Mouse (Mus musculus) liver, embryonic 14.5 days (tissue): Measurements from ENCODE around the gene Rsph10b. TPM values are rescaled to one million over a fixed set of nuclear protein-coding genes. Genes with fewer than 3 reads are reported as not detected.

ENCODE experiments used
- ATAC-seq: fragments of 200-750 bp; cut with Nextera tagmentation; 2 replicates; pipeline ENCODE4 v1.8.0; 2017; ENCODE audit warnings: moderate number of reproducible peaks, mild to moderate bottlenecking, moderate library complexity; ENCODE audit not compliant: insufficient read depth
- DNase-seq, 3 experiments: peaks; one replicate each; pipeline ENCODE4 v3.0.0-alpha.2; 2012 to 2013; ENCODE audit warnings: low read depth in 3 of 3, low spot score in 3 of 3
- H3K27ac ChIP-seq: fragments of 300-500 bp; sonication (generic); 2 replicates; pipeline ENCODE4 v1.5.1; 2014; ENCODE audit warnings: moderate library complexity, mild to moderate bottlenecking, control low read depth, inconsistent platforms
- H3K27me3 ChIP-seq: fragments of 300-500 bp; sonication (generic); 2 replicates; pipeline ENCODE4 v1.6.1; 2014; ENCODE audit warnings: mild to moderate bottlenecking, low read length, moderate library complexity; ENCODE audit not compliant: control insufficient read depth, insufficient read depth
- H3K36me3 ChIP-seq: fragments of 300-500 bp; sonication (generic); replicated peaks from 2 replicates; pipeline ENCODE4 v1.6.1; 2014; ENCODE audit warnings: low read depth; ENCODE audit not compliant: control insufficient read depth, insufficient read depth
- H3K4me1 ChIP-seq, 2 experiments: fragments of 200-500 bp in 1 of 2; fragments of 300-500 bp in 1 of 2; sonication (generic) in 1 of 2; replicated peaks; 2 replicates each; pipeline ENCODE4 v1.6.1; 2012 to 2014; ENCODE audit warnings: antibody characterized with exemption in 1 of 2, inconsistent platforms in 1 of 2, low read length in 1 of 2; ENCODE audit not compliant: control insufficient read depth in 2 of 2, insufficient read depth in 2 of 2
- H3K4me2 ChIP-seq: fragments of 300-500 bp; sonication (generic); 2 replicates; pipeline ENCODE4 v1.6.1; 2014; ENCODE audit warnings: low read depth, mild to moderate bottlenecking, control low read depth, moderate library complexity
- H3K4me3 ChIP-seq, 2 experiments: fragments of 200-500 bp in 1 of 2; fragments of 300-500 bp in 1 of 2; sonication (generic) in 1 of 2; 2 replicates each; pipeline ENCODE4 v1.5.1; 2012 to 2014; ENCODE audit warnings: low read depth in 2 of 2, low read length in 2 of 2, mild to moderate bottlenecking in 2 of 2, control low read depth in 1 of 2, inconsistent platforms in 1 of 2, moderate library complexity in 1 of 2; ENCODE audit not compliant: insufficient read depth in 1 of 2
- H3K9ac ChIP-seq: fragments of 300-500 bp; sonication (generic); replicated peaks from 2 replicates; pipeline ENCODE4 v1.6.1; 2014; ENCODE audit warnings: mild to moderate bottlenecking, control low read depth, moderate library complexity
- H3K9me3 ChIP-seq: fragments of 300-500 bp; sonication (generic); 2 replicates; pipeline ENCODE4 v1.6.1; 2016; ENCODE audit warnings: low read length, mixed read lengths; ENCODE audit not compliant: control insufficient read depth
- CTCF ChIP-seq: IDR thresholded peaks from 2 replicates; pipeline ENCODE4 v1.5.1; 2016; ENCODE audit warnings: antibody characterized with exemption, low read depth, control low read depth
- EP300 ChIP-seq: IDR thresholded peaks from 2 replicates; pipeline ENCODE4 v1.6.1; 2016; ENCODE audit warnings: antibody characterized with exemption, low read depth
- WGBS: fragments of 180-500 bp; shearing (Covaris S2); extraction: QIAGEN DNeasy Blood & Tissue Kit; methylation state at CpG from one replicate; pipeline ENCODE4 v1.1.7; 2014; ENCODE audit not compliant: insufficient replicate concordance; 5-methylcytosine and 5-hydroxymethylcytosine counted together
- polyA plus RNA-seq, 2 experiments: library from polyadenylated mRNA; depleted of rRNA in 1 of 2; stranded (reverse) in 1 of 2; unstranded in 1 of 2; fragments of >200 nt; fragmentation: Nextera tagmentation in 1 of 2; extraction: Ambion mirVana in 1 of 2; gene quantifications; 2 replicates each; pipeline versions ENCODE4 v1.2.1 to v1.2.3; 2012 to 2014

Rsph10b gene
- polyA plus RNA-seq, 2 experiments: 0.44 to 0.66 TPM

DNA sequence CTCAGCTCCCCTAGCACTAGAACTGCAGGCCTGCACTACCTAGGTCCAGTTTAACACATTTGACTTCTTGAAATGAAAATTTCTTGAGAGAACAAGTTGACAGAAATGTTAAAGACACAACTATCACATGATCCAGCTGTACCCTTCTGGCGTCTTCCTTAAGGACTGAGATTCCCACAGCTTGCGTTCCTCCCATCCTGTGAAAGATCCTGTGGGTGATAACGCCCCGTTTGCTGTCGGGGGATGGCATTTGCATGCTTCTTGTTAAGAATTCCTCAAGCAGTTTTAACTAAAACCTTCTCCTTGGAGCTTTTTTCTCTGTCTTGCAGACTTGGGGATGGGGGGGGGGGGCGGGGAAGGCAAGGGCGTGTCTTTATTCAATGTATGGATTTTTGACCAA, 101.7 kb downstream of the Rsph10b start:
- H3K36me3 ChIP-seq: no peaks in the 10 kb centered on the region
- H3K4me3 ChIP-seq: no peak overlapping the region
- ATAC-seq: no peak
- DNase-seq: no peak
- TF ChIP-seq CTCF (no peak), EP300 (no peak)
- H3K9ac ChIP-seq: no peak overlapping the region
- H3K9me3 ChIP-seq: no peaks in the 10 kb centered on the region
- H3K27ac ChIP-seq: no peak overlapping the region
- H3K4me1 ChIP-seq: 0 out of 4 replicates have a peak, but pooled peaks cover 0 to 2% of the 10 kb centered on the region in 2 experiments
- no peak overlapping the region for H3K4me2 ChIP-seq
- no peaks in the 10 kb centered on the region for H3K27me3 ChIP-seq
- 47% methylated on average over 7 of the region's 7 CpGs for WGBS

Other genes with a start within 250 kb of the Rsph10b start
- 1.4 and 1.7 TPM in 2 replicates for gene Usp42, start 200.8 kb upstream of the Rsph10b start, polyA plus RNA-seq (2012; rRNA removed)
- 2.5 and 4.1 TPM in 2 replicates for gene Usp42, start 200.8 kb upstream of the Rsph10b start, polyA plus RNA-seq (2014; fragmentation: Nextera tagmentation; extraction: Ambion mirVana)
- gene Eif2ak1, start 115.2 kb upstream of the Rsph10b start, polyA plus RNA-seq (2012; rRNA removed): 39.8 and 44.3 TPM in 2 replicates
- gene Eif2ak1, start 115.2 kb upstream of the Rsph10b start, polyA plus RNA-seq (2014; fragmentation: Nextera tagmentation; extraction: Ambion mirVana): 108 and 112 TPM in 2 replicates
- 0.03 and 0.04 TPM in 2 replicates for gene Ankrd61, start 35.4 kb upstream of the Rsph10b start, polyA plus RNA-seq (2012; rRNA removed)
- gene Ankrd61, start 35.4 kb upstream of the Rsph10b start, polyA plus RNA-seq (2014; fragmentation: Nextera tagmentation; extraction: Ambion mirVana): 0.13 and 0.27 TPM in 2 replicates
- 44.6 and 59.1 TPM in 2 replicates for gene Aimp2, start 23.2 kb upstream of the Rsph10b start, polyA plus RNA-seq (2012; rRNA removed)
- gene Aimp2, start 23.2 kb upstream of the Rsph10b start, polyA plus RNA-seq (2014; fragmentation: Nextera tagmentation; extraction: Ambion mirVana): 45.0 and 45.6 TPM in 2 replicates
- gene Pms2, start 23.1 kb upstream of the Rsph10b start, polyA plus RNA-seq (2012; rRNA removed): 4.1 and 6.7 TPM in 2 replicates
- gene Pms2, start 23.1 kb upstream of the Rsph10b start, polyA plus RNA-seq (2014; fragmentation: Nextera tagmentation; extraction: Ambion mirVana): 13.6 and 15.7 TPM in 2 replicates
- gene Gm42421, start 4.9 kb upstream of the Rsph10b start, polyA plus RNA-seq (2012; rRNA removed): 0.51 and 0.59 TPM in 2 replicates
- gene Gm42421, start 4.9 kb upstream of the Rsph10b start, polyA plus RNA-seq (2014; fragmentation: Nextera tagmentation; extraction: Ambion mirVana): 0.20 and 0.24 TPM in 2 replicates
- gene Ccz1, start 81.8 kb downstream of the Rsph10b start, polyA plus RNA-seq (2012; rRNA removed): 12.8 and 21.9 TPM in 2 replicates
- gene Ccz1, start 81.8 kb downstream of the Rsph10b start, polyA plus RNA-seq (2014; fragmentation: Nextera tagmentation; extraction: Ambion mirVana): 46.8 and 47.1 TPM in 2 replicates
- gene Ocm, start 93.6 kb downstream of the Rsph10b start, polyA plus RNA-seq (2012; rRNA removed): not detected in 2 replicates
- gene Ocm, start 93.6 kb downstream of the Rsph10b start, polyA plus RNA-seq (2014; fragmentation: Nextera tagmentation; extraction: Ambion mirVana): not detected in 2 replicates
- 2.4 and 2.9 TPM in 2 replicates for gene Lmtk2, start 167.4 kb downstream of the Rsph10b start, polyA plus RNA-seq (2012; rRNA removed)
- 1.5 and 1.7 TPM in 2 replicates for gene Lmtk2, start 167.4 kb downstream of the Rsph10b start, polyA plus RNA-seq (2014; fragmentation: Nextera tagmentation; extraction: Ambion mirVana)